Mouse (Mus musculus) liver, embryonic 14.5 days (tissue): ENCODE measurements around the gene Prkcb. TPM values are rescaled to one million over a fixed set of nuclear protein-coding genes. Genes with fewer than 3 reads are reported as not detected.

Source experiments
- ATAC-seq: fragments of 200-750 bp; cut with Nextera tagmentation; 2 replicates; pipeline ENCODE4 v1.8.0; 2017; ENCODE audit warnings: moderate number of reproducible peaks, mild to moderate bottlenecking, moderate library complexity; ENCODE audit not compliant: insufficient read depth
- DNase-seq, 3 experiments: peaks; one replicate each; pipeline ENCODE4 v3.0.0-alpha.2; 2012 to 2013; ENCODE audit warnings: low read depth in 3 of 3, low spot score in 3 of 3
- H3K27ac ChIP-seq: fragments of 300-500 bp; sonication (generic); 2 replicates; pipeline ENCODE4 v1.5.1; 2014; ENCODE audit warnings: moderate library complexity, mild to moderate bottlenecking, control low read depth, inconsistent platforms
- H3K27me3 ChIP-seq: fragments of 300-500 bp; sonication (generic); 2 replicates; pipeline ENCODE4 v1.6.1; 2014; ENCODE audit warnings: mild to moderate bottlenecking, low read length, moderate library complexity; ENCODE audit not compliant: control insufficient read depth, insufficient read depth
- H3K36me3 ChIP-seq: fragments of 300-500 bp; sonication (generic); replicated peaks from 2 replicates; pipeline ENCODE4 v1.6.1; 2014; ENCODE audit warnings: low read depth; ENCODE audit not compliant: control insufficient read depth, insufficient read depth
- H3K4me1 ChIP-seq, 2 experiments: fragments of 200-500 bp in 1 of 2; fragments of 300-500 bp in 1 of 2; sonication (generic) in 1 of 2; replicated peaks; 2 replicates each; pipeline ENCODE4 v1.6.1; 2012 to 2014; ENCODE audit warnings: antibody characterized with exemption in 1 of 2, inconsistent platforms in 1 of 2, low read length in 1 of 2; ENCODE audit not compliant: control insufficient read depth in 2 of 2, insufficient read depth in 2 of 2
- H3K4me2 ChIP-seq: fragments of 300-500 bp; sonication (generic); 2 replicates; pipeline ENCODE4 v1.6.1; 2014; ENCODE audit warnings: low read depth, mild to moderate bottlenecking, control low read depth, moderate library complexity
- H3K4me3 ChIP-seq, 2 experiments: fragments of 200-500 bp in 1 of 2; fragments of 300-500 bp in 1 of 2; sonication (generic) in 1 of 2; 2 replicates each; pipeline ENCODE4 v1.5.1; 2012 to 2014; ENCODE audit warnings: low read depth in 2 of 2, low read length in 2 of 2, mild to moderate bottlenecking in 2 of 2, control low read depth in 1 of 2, inconsistent platforms in 1 of 2, moderate library complexity in 1 of 2; ENCODE audit not compliant: insufficient read depth in 1 of 2
- H3K9ac ChIP-seq: fragments of 300-500 bp; sonication (generic); replicated peaks from 2 replicates; pipeline ENCODE4 v1.6.1; 2014; ENCODE audit warnings: mild to moderate bottlenecking, control low read depth, moderate library complexity
- H3K9me3 ChIP-seq: fragments of 300-500 bp; sonication (generic); 2 replicates; pipeline ENCODE4 v1.6.1; 2016; ENCODE audit warnings: low read length, mixed read lengths; ENCODE audit not compliant: control insufficient read depth
- CTCF ChIP-seq: IDR thresholded peaks from 2 replicates; pipeline ENCODE4 v1.5.1; 2016; ENCODE audit warnings: antibody characterized with exemption, low read depth, control low read depth
- EP300 ChIP-seq: IDR thresholded peaks from 2 replicates; pipeline ENCODE4 v1.6.1; 2016; ENCODE audit warnings: antibody characterized with exemption, low read depth
- WGBS: fragments of 180-500 bp; shearing (Covaris S2); extraction: QIAGEN DNeasy Blood & Tissue Kit; methylation state at CpG from one replicate; pipeline ENCODE4 v1.1.7; 2014; ENCODE audit not compliant: insufficient replicate concordance; 5-methylcytosine and 5-hydroxymethylcytosine counted together
- polyA plus RNA-seq, 2 experiments: library from polyadenylated mRNA; depleted of rRNA in 1 of 2; stranded (reverse) in 1 of 2; unstranded in 1 of 2; fragments of >200 nt; fragmentation: Nextera tagmentation in 1 of 2; extraction: Ambion mirVana in 1 of 2; gene quantifications; 2 replicates each; pipeline versions ENCODE4 v1.2.1 to v1.2.3; 2012 to 2014

Prkcb gene
- polyA plus RNA-seq, 2 experiments = 1.6 to 2.3 TPM

- no peak overlapping the region for H3K4me3 ChIP-seq
- no peak overlapping the region for H3K27ac ChIP-seq
- H3K4me2 ChIP-seq = no peak overlapping the region
- no peak for ATAC-seq
- H3K27me3 ChIP-seq = no peaks in the 10 kb centered on the region
- 37% methylated on average over 3 of the region's 3 CpGs for WGBS
- H3K9me3 ChIP-seq = no peaks in the 10 kb centered on the region
- H3K4me1 ChIP-seq = no peaks in the 10 kb centered on the region
- no peaks in the 10 kb centered on the region for H3K36me3 ChIP-seq
- DNase-seq = no peak
- TF ChIP-seq CTCF = no peak
- no peak for TF ChIP-seq EP300
- no peak overlapping the region for H3K9ac ChIP-seq
Measured at GRCm38 (mm10) chr7:122341813-122342212, 53.3 kb downstream of the Prkcb start.

- WGBS = 59% methylated on average over 7 of the region's 7 CpGs
- Histone ChIP-seq H3K9me3 (no peaks in the 10 kb centered on the region), H3K9ac (no peak overlapping the region), H3K4me3 (no peak overlapping the region), H3K27me3 (no peaks in the 10 kb centered on the region), H3K4me1 (no peaks in the 10 kb centered on the region; a peak in 1 of 4 replicates), H3K4me2 (no peak overlapping the region), H3K36me3 (no peaks in the 10 kb centered on the region), H3K27ac (no peak overlapping the region)
- ATAC-seq = no peak
- TF ChIP-seq EP300 (no peak), CTCF (no peak)
- DNase-seq = no peak
Measured at GRCm38 (mm10) chr7:122344656-122345055, 56.1 kb downstream of the Prkcb start.

- H3K4me1 ChIP-seq = no peaks in the 10 kb centered on the region; a peak in 1 of 4 replicates
- H3K27ac ChIP-seq = no peak overlapping the region
- H3K36me3 ChIP-seq = no peaks in the 10 kb centered on the region
- 56% methylated on average over 14 of the region's 14 CpGs for WGBS
- no peaks in the 10 kb centered on the region for H3K9me3 ChIP-seq
- DNase-seq (no peak), ATAC-seq (no peak)
- no peak overlapping the region for H3K9ac ChIP-seq
- no peaks in the 10 kb centered on the region for H3K27me3 ChIP-seq
- TF ChIP-seq CTCF = no peak
- no peak overlapping the region for H3K4me3 ChIP-seq
- no peak overlapping the region for H3K4me2 ChIP-seq
Measured at GRCm38 (mm10) chr7:122346251-122347242, 58.0 kb downstream of the Prkcb start.

- Histone ChIP-seq H3K4me1 (no peaks in the 10 kb centered on the region; a peak in 1 of 4 replicates), H3K27me3 (no peaks in the 10 kb centered on the region), H3K9ac (no peak overlapping the region), H3K36me3 (no peaks in the 10 kb centered on the region), H3K4me2 (no peak overlapping the region), H3K4me3 (no peak overlapping the region), H3K27ac (no peak overlapping the region), H3K9me3 (no peaks in the 10 kb centered on the region)
- ATAC-seq (no peak), DNase-seq (no peak)
- TF ChIP-seq CTCF (no peak), EP300 (no peak)
- WGBS = 32% methylated on average over 3 of the region's 3 CpGs
Measured at GRCm38 (mm10) chr7:122347433-122347832, 58.9 kb downstream of the Prkcb start.

- Histone ChIP-seq H3K9ac (no peak overlapping the region), H3K4me1 (no peaks in the 10 kb centered on the region; a peak in 1 of 4 replicates), H3K4me3 (no peak overlapping the region), H3K4me2 (no peak overlapping the region), H3K36me3 (no peaks in the 10 kb centered on the region), H3K27me3 (no peaks in the 10 kb centered on the region), H3K9me3 (no peaks in the 10 kb centered on the region), H3K27ac (no peak overlapping the region)
- no peak for ATAC-seq
- TF ChIP-seq EP300 = no peak
- TF ChIP-seq CTCF = no peak
- DNase-seq = no peak
- WGBS = 61% methylated on average over 5 of the region's 5 CpGs
Measured at GRCm38 (mm10) chr7:122349961-122350360, 61.4 kb downstream of the Prkcb start.
